Mouse (Mus musculus): ENCODE results near the gene Bsn.

DNA sequence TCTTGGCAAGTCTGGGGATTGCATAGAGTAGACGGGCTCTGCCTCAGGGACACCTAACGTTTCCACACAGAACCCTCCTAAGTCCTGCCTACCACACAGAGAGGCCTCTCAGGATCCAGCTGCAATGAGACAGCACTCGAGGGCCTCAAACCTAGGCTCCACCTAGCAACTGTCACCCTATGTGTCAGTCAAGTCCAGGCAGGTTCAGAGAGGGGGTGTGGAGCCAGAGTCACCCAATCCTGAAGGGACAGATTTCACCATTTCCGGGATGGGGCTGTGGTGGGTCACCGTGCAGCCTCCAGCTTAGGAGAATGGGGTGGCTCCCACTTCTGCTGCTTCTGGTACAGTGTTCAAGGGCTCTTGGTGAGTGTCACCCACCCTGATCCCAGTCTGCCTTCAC, 110.0 kb downstream of the Bsn start, which contains the start of gene Mst1:
- TF ChIP-seq TCF12 (IDR thresholded peaks at IDR 0.05; ENCODE audit: insufficient read depth, poor library complexity, severe bottlenecking) (no peak), POLR2A (IDR thresholded peaks at IDR 0.05; ENCODE audit: insufficient read length, low read depth) (no peak), MAX (IDR thresholded peaks at IDR 0.05; ENCODE audit: low read depth) (no peak), USF1 (IDR thresholded peaks at IDR 0.05; ENCODE audit: low read depth) (no peak)
